Mouse (Mus musculus) heart, postnatal 10 days (tissue): ENCODE results near the gene Zfp408. TPM values are rescaled to one million over a fixed set of nuclear protein-coding genes. Genes with fewer than 3 reads are reported as not detected.
"Not testable (repeated sequence)": the region's sequence is repeated elsewhere in the genome, so short reads cannot be mapped to it uniquely, and the experiment has no call there.

Experiments used
- DNase-seq, 2 experiments: peaks; one replicate each; pipeline ENCODE4 v3.0.0; 2021
- intact Hi-C: fragments of 180-260 bp; cut with DNase I; formaldehyde crosslinking; loops from one replicate; pipeline ENCODE4 v1.15.1; 2025
- total RNA-seq, 2 experiments: library from RNA; stranded (reverse); gene quantifications; 2 replicates each; pipeline ENCODE4 v1.2.3; 2021

The Zfp408 gene
- total RNA-seq, 2 experiments from 2014 or later, result 10.6 to 12.6 TPM

DNA sequence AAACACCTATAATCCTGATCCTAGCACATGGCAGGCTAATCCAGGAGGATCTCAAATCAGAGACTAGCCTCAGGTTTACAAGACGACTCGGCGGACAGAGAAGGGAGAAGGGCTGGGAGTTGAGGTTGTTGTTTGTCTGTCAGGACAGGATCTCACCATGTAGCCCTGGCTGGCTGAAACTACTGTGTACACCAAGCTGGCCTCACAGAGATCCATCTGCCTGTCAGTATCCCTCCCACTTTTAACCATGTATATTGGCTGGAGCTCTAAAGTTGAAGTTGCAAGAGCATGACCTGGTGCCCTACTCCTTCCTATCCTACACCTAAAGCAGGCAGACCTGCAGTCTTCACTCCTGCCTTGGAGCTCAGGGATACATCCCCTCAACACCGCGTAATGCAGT is 27.2 kb downstream of the Zfp408 start:
- intact Hi-C loops, result no loop called here
- no peak for DNase-seq

GRCm38 (mm10) chr2:91609370-91609769 is 40.2 kb downstream of the Zfp408 start:
- DNase-seq, intact Hi-C loops: not testable (repeated sequence)

- intact Hi-C loops, result loop anchor here (5.0 kb wide), 1 partner anchor 35 kb away; no protein-coding TSS in a partner anchor
- DNase-seq, result no peak
These were observed 47.2 kb downstream of the Zfp408 start for GRCm38 (mm10) chr2:91602389-91602788.

GRCm38 (mm10) chr2:91600475-91600874 is 49.1 kb downstream of the Zfp408 start:
- intact Hi-C loops, result loop anchor here (5.0 kb wide), 1 partner anchor 33 kb away; no protein-coding TSS in a partner anchor

More at GRCm38 (mm10) chr2:91600475-91600874, 49.1 kb downstream of the Zfp408 start:
- DNase-seq, result no peak

Other genes with a start within 250 kb of the Zfp408 start
- gene 1110051M20Rik, start 205.1 kb downstream of the Zfp408 start, total RNA-seq, result 10 to 100 TPM in 1 of 2 experiments, 1 to 10 TPM in 1; 9.5 to 12.9 TPM
- gene Lrp4, start 192.3 kb downstream of the Zfp408 start, total RNA-seq, result 10 to 100 TPM; 11.4 to 13.3 TPM
- gene Ckap5, start 123.0 kb downstream of the Zfp408 start, total RNA-seq, result 10 to 100 TPM; 56.7 to 69.6 TPM
- gene F2, start 13.4 kb downstream of the Zfp408 start, total RNA-seq, result under 1 TPM in 1 of 2 experiments, not detected in 1; 0.12 TPM
- 10 to 100 TPM; 50.3 to 51.9 TPM for gene Arhgap1, start 69 bp upstream of the Zfp408 start, total RNA-seq
- 10 to 100 TPM; 37.5 to 39.7 TPM for gene Atg13, start 60.8 kb upstream of the Zfp408 start, total RNA-seq
- 1 to 10 TPM; 5.2 to 7.8 TPM for gene Harbi1, start 61.1 kb upstream of the Zfp408 start, total RNA-seq
- gene Ambra1, start 80.3 kb upstream of the Zfp408 start, total RNA-seq, result 10 to 100 TPM; 21.9 to 22.7 TPM